Mouse (Mus musculus) ES-E14 (cell line): ENCODE measurements around the gene Dclk2.

Experiments
- CHD2 ChIP-seq: IDR thresholded peaks from 2 replicates; pipeline ENCODE4 v1.6.1; 2014; ENCODE audit warnings: mild to moderate bottlenecking, low read depth, low read length, inconsistent platforms
- ZNF384 ChIP-seq: IDR thresholded peaks from 2 replicates; pipeline ENCODE4 v1.6.1; 2012; ENCODE audit warnings: low read depth, low read length, inconsistent platforms

- TF ChIP-seq CHD2 (no peak), ZNF384 (no peak)
Measured at GRCm38 (mm10) chr3:86857833-86858398, 62.7 kb downstream of the Dclk2 start.
